Mouse (Mus musculus) bone marrow macrophage, adult 2 months (primary cell): ENCODE data around the gene Caln1.

Experiments
- CTCF ChIP-seq: IDR thresholded peaks from 2 replicates; pipeline ENCODE4 v1.5.1; 2012; ENCODE audit warnings: low read depth, mild to moderate bottlenecking, low read length, moderate library complexity
- POLR2A ChIP-seq: IDR thresholded peaks from 2 replicates; pipeline ENCODE4 v1.6.1; 2012; ENCODE audit warnings: mild to moderate bottlenecking, low read depth, low read length, borderline replicate concordance

- TF ChIP-seq CTCF: no peak
- TF ChIP-seq POLR2A: no peak
Observed at GRCm38 (mm10) chr5:130520527-130520926, 151.3 kb downstream of the Caln1 start.
